Mouse (Mus musculus) lung, embryonic 16.5 days (tissue): ENCODE results near the gene Hip1. TPM values are rescaled to one million over a fixed set of nuclear protein-coding genes. Genes with fewer than 3 reads are reported as not detected.
A peak's percentile ranks its signal among the peaks of the same experiment; 100 is the strongest.
"Not testable (repeated sequence)": the region's sequence is repeated elsewhere in the genome, so short reads cannot be mapped to it uniquely, and the experiment has no call there.

Experiments
- ATAC-seq: fragments of 200-750 bp; cut with Nextera tagmentation; 2 replicates; pipeline ENCODE4 v1.8.0; 2017; ENCODE audit warnings: low read depth, mild to moderate bottlenecking, moderate library complexity
- H3K27ac ChIP-seq: fragments of 300-500 bp; sonication (generic); 2 replicates; pipeline ENCODE4 v1.5.1; 2014; ENCODE audit warnings: mild to moderate bottlenecking, control low read depth, low read length
- H3K27me3 ChIP-seq: fragments of 300-500 bp; sonication (generic); 2 replicates; pipeline ENCODE4 v1.6.1; 2014; ENCODE audit warnings: low read depth, low read length, mixed read lengths; ENCODE audit not compliant: control insufficient read depth, insufficient read depth
- H3K36me3 ChIP-seq: fragments of 300-500 bp; sonication (generic); 2 replicates; pipeline ENCODE4 v1.6.1; 2014; ENCODE audit warnings: low read length; ENCODE audit not compliant: control insufficient read depth, insufficient read depth
- H3K4me1 ChIP-seq: fragments of 300-500 bp; sonication (generic); replicated peaks from 2 replicates; pipeline ENCODE4 v1.6.1; 2014; ENCODE audit warnings: low read length, mixed read lengths; ENCODE audit not compliant: control insufficient read depth, insufficient read depth
- H3K4me2 ChIP-seq: fragments of 300-500 bp; sonication (generic); 2 replicates; pipeline ENCODE4 v1.6.1; 2014; ENCODE audit warnings: low read depth, low read length, control low read depth
- H3K4me3 ChIP-seq: fragments of 300-500 bp; sonication (generic); 2 replicates; pipeline ENCODE4 v1.5.1; 2014; ENCODE audit warnings: mild to moderate bottlenecking, low read length, control low read depth
- H3K9ac ChIP-seq: fragments of 300-500 bp; sonication (generic); 2 replicates; pipeline ENCODE4 v1.6.1; 2014; ENCODE audit warnings: low read length, control low read depth
- H3K9me3 ChIP-seq: fragments of 300-500 bp; sonication (generic); 2 replicates; pipeline ENCODE4 v1.6.1; 2016; ENCODE audit warnings: low read length; ENCODE audit not compliant: control insufficient read depth
- WGBS: fragments of 180-500 bp; shearing (Covaris S2); extraction: QIAGEN DNeasy Blood & Tissue Kit; methylation state at CpG from one replicate; pipeline ENCODE4 v1.1.7; 2014; 5-methylcytosine and 5-hydroxymethylcytosine counted together
- polyA plus RNA-seq: library from polyadenylated mRNA; unstranded; fragments of >200 nt; fragmentation: Nextera tagmentation; extraction: Ambion mirVana; gene quantifications from 2 replicates; pipeline ENCODE4 v1.2.1, GENCODE M21; 2015

The Hip1 gene
- polyA plus RNA-seq, 1 experiment from 2014 or later = 35.1 TPM

DNA sequence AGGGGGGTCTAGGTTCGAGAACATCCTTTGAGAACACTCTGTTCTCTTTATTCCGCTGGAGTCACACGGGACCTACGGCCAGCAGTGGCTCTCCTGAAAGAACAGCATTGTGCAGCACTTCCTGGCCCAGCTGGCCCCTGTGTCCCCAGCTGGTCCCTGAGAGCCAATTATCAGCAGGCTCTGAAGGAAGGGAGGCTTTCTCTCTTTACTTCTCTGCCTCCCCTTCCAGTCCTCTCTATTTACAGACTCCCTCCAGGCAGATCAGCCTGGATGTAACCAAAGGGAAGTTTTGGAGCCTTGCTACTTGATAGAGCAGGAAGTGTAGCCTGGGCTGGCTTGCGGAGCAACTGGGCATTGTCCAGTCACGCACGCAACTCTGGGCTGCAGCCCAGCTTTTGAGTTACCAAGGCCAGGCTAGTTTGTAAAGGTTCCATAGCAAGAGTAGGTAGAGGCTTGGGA lies 79.1 kb downstream of the Hip1 start:
- Histone ChIP-seq H3K36me3 (peaks cover 6% of the 10 kb centered on the region; the same call in 1 of the 2 replicates), H3K27ac (peak overlapping the region; percentile 72), H3K9me3 (no peaks in the 10 kb centered on the region), H3K4me2 (no peak overlapping the region), H3K4me1 (peaks cover 5% of the 10 kb centered on the region), H3K4me3 (no peak overlapping the region), H3K9ac (no peak overlapping the region), H3K27me3 (no peaks in the 10 kb centered on the region)
- WGBS = 48% methylated on average over 7 of the region's 7 CpGs
- peak; percentile 47; the same call in 1 of the 2 replicates for ATAC-seq

GRCm38 (mm10) chr5:135463380-135463779 lies 81.5 kb downstream of the Hip1 start:
- Histone ChIP-seq H3K9me3 (no peaks in the 10 kb centered on the region), H3K4me3 (no peak overlapping the region), H3K36me3 (peaks cover 12% of the 10 kb centered on the region; the same call in 1 of the 2 replicates), H3K27ac (no peak overlapping the region), H3K9ac (no peak overlapping the region), H3K4me2 (no peak overlapping the region), H3K4me1 (peaks cover 10% of the 10 kb centered on the region), H3K27me3 (no peaks in the 10 kb centered on the region)
- WGBS = 72% methylated on average over 8 of the region's 8 CpGs
- no peak for ATAC-seq

DNA sequence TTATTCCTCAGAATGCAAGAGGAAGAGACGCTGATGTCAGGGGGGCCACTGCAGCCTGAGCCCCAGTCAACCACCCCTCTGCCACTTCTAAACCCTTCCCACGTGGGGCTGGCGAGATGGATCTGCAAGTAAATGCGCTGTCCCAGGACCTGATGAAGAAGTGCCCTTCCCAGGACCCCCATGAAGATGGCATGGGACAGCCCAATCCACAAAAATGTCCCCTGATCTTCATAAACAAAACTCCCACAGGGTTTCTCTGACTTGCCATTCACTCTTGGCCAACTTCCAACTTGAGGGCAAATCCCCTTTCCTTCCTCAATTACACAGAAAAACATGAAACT lies 84.1 kb downstream of the Hip1 start:
- H3K4me1 ChIP-seq = peaks cover 7% of the 10 kb centered on the region
- WGBS = 80% methylated on average over 4 of the region's 4 CpGs
- peak overlapping the region; percentile 63 for H3K27ac ChIP-seq

DNA sequence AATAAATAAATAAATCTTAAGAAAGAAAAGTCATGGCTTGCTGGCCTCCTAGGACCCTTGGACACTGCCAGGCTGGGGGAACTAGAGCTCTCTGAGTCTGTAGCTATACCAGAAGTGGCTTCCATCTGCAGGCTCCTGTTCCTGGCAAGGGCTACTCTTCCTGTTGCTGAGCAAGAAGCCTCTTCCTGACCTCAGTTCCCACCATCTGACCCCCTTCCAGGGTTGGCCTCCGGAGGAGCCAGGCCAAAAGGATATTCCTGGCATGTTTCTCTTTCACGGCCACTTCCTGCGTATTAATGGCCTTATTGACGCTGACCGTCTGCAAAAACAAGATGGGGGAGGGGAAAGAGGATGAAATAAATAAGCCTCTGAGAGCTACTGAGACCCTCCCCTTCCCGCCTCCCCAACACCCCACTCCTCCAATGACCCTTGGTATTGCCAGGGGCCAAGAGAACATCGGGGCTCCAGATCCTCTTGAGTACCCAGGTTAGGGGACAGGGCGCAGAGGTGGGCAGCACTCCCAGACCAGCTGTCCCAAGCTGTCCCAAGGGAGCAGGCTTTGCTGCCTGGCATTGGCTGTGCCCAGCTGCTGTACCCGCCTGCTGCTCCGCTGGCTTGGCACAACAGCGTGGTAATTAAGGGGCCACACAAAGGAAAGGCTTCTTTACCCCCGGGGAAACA lies 84.6 kb downstream of the Hip1 start:
- peak overlapping the region; percentile 63 for H3K27ac ChIP-seq
- no peak overlapping the region for H3K4me2 ChIP-seq
- H3K27me3 ChIP-seq = no peaks in the 10 kb centered on the region
- H3K4me3 ChIP-seq = no peak overlapping the region
- no peak overlapping the region for H3K9ac ChIP-seq
- WGBS = 77% methylated on average over 12 of the region's 12 CpGs
- peaks cover 15% of the 10 kb centered on the region; the same call in 1 of the 2 replicates for H3K36me3 ChIP-seq
- peaks cover 6% of the 10 kb centered on the region for H3K4me1 ChIP-seq
- H3K9me3 ChIP-seq = no peaks in the 10 kb centered on the region
- peak; percentile 76 for ATAC-seq

More for the DNA sequence above, 84.1 kb downstream of the Hip1 start:
- H3K4me2 ChIP-seq = no peak overlapping the region
- 0 out of 2 replicates have a peak, but pooled peaks cover 14% of the 10 kb centered on the region for H3K36me3 ChIP-seq
- no peaks in the 10 kb centered on the region for H3K9me3 ChIP-seq
- no peak for ATAC-seq
- no peak overlapping the region for H3K9ac ChIP-seq
- no peak overlapping the region for H3K4me3 ChIP-seq
- H3K27me3 ChIP-seq = no peaks in the 10 kb centered on the region

DNA sequence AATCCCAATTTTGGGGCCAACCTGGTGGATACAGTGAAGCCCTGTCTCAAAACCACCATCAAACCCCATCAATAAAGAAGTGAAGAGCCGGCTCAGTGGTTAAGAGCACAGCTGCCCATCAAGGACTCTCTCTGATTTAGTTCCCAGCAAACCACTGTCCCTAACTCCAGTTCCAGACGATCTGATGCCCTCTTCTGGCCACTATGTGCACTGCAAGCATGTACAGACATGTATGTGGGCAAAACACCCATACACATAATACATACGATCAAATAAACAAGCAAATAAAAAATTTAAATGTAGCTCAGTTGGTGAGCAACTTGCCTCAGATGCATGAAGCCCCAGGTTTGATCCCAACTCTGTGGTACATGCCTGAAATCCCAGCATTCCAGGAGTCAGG lies 85.4 kb downstream of the Hip1 start:
- no peak overlapping the region for H3K4me3 ChIP-seq
- H3K9me3 ChIP-seq = peaks cover 5% of the 10 kb centered on the region
- peaks cover 23% of the 10 kb centered on the region for H3K36me3 ChIP-seq
- H3K4me2 ChIP-seq = no peak overlapping the region
- no peak for ATAC-seq
- H3K27me3 ChIP-seq = no peaks in the 10 kb centered on the region
- H3K4me1 ChIP-seq = peaks cover 6% of the 10 kb centered on the region
- 75% methylated on average over 3 of the region's 3 CpGs for WGBS
- H3K27ac ChIP-seq = no peak overlapping the region
- H3K9ac ChIP-seq = no peak overlapping the region

- Histone ChIP-seq H3K9me3 (peaks cover 9% of the 10 kb centered on the region), H3K4me1 (peaks cover 6% of the 10 kb centered on the region), H3K27me3 (no peaks in the 10 kb centered on the region), H3K27ac (no peak overlapping the region), H3K9ac (no peak overlapping the region), H3K4me3 (no peak overlapping the region), H3K36me3 (peaks cover 28% of the 10 kb centered on the region), H3K4me2 (no peak overlapping the region)
- ATAC-seq = no peak
- 90% methylated on average over 16 of the region's 16 CpGs for WGBS
Observed at GRCm38 (mm10) chr5:135457961-135458360, 87.0 kb downstream of the Hip1 start.

- H3K27me3 ChIP-seq = no peaks in the 10 kb centered on the region
- H3K4me2 ChIP-seq = no peak overlapping the region
- H3K27ac ChIP-seq = no peak overlapping the region
- ATAC-seq = no peak
- peaks cover 28% of the 10 kb centered on the region for H3K36me3 ChIP-seq
- no peak overlapping the region for H3K4me3 ChIP-seq
- H3K9me3 ChIP-seq = peaks cover 9% of the 10 kb centered on the region
- no peak overlapping the region for H3K9ac ChIP-seq
- peaks cover 6% of the 10 kb centered on the region for H3K4me1 ChIP-seq
- 93% methylated on average over 9 of the region's 9 CpGs for WGBS
Observed at GRCm38 (mm10) chr5:135456515-135456914, 88.4 kb downstream of the Hip1 start.

DNA sequence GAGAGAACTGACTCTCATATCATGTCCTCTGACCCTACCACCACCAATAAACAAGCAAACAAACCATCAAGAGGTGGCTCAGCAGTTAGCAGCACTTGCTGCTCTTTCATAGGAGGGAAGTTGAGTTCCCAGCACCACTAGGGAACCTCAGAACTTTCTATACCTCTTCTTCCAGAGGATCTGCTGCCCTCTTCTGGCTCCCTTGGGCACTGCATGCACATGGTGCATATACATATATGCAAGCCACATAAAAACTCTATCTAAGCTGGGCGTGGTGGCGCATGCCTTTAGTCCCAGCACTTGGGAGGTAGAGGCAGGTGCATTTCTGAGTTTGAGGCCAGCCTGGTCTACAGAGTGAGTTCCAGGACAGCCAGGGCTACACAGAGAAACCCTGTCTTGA lies 90.7 kb downstream of the Hip1 start:
- Histone ChIP-seq H3K27me3 (no peaks in the 10 kb centered on the region), H3K27ac (no peak overlapping the region), H3K9me3 (peaks cover 9% of the 10 kb centered on the region), H3K36me3 (peaks cover 38% of the 10 kb centered on the region), H3K9ac (no peak overlapping the region), H3K4me3 (no peak overlapping the region), H3K4me2 (no peak overlapping the region), H3K4me1 (no peaks in the 10 kb centered on the region)
- WGBS = 96% methylated on average over 2 of the region's 2 CpGs
- no peak for ATAC-seq

- not testable (repeated sequence) for H3K4me1 ChIP-seq, H3K27ac ChIP-seq, ATAC-seq, H3K9ac ChIP-seq, H3K4me3 ChIP-seq, H3K27me3 ChIP-seq, H3K9me3 ChIP-seq, H3K4me2 ChIP-seq
- peaks cover 34% of the 10 kb centered on the region for H3K36me3 ChIP-seq
- 85% methylated on average over 5 of the region's 5 CpGs for WGBS
Observed at GRCm38 (mm10) chr5:135451559-135451958, 93.4 kb downstream of the Hip1 start.
